Mouse (Mus musculus) forebrain, embryonic 12.5 days (tissue): ENCODE results near the gene Mcrip2. TPM values are rescaled to one million over a fixed set of nuclear protein-coding genes. Genes with fewer than 3 reads are reported as not detected.
"Not testable (repeated sequence)": the region's sequence is repeated elsewhere in the genome, so short reads cannot be mapped to it uniquely, and the experiment has no call there.

Source experiments
- ATAC-seq: fragments of 200-750 bp; cut with Nextera tagmentation; 2 replicates; pipeline ENCODE4 v1.8.0; 2017; ENCODE audit warnings: moderate TSS enrichment; ENCODE audit not compliant: low FRiP score
- H3K27ac ChIP-seq: fragments of 300-500 bp; sonication (generic); 2 replicates; pipeline ENCODE4 v1.5.1; 2016; ENCODE audit warnings: mild to moderate bottlenecking
- H3K27me3 ChIP-seq: fragments of 300-500 bp; sonication (generic); 2 replicates; pipeline ENCODE4 v1.6.1; 2016; ENCODE audit warnings: mild to moderate bottlenecking
- H3K36me3 ChIP-seq: fragments of 300-500 bp; sonication (generic); replicated peaks from 2 replicates; pipeline ENCODE4 v1.6.1; 2016; ENCODE audit warnings: mild to moderate bottlenecking
- H3K4me1 ChIP-seq: fragments of 300-500 bp; sonication (generic); 2 replicates; pipeline ENCODE4 v1.6.1; 2016
- H3K4me2 ChIP-seq: fragments of 300-500 bp; sonication (generic); 2 replicates; pipeline ENCODE4 v1.6.1; 2016; ENCODE audit warnings: mild to moderate bottlenecking, moderate library complexity
- H3K4me3 ChIP-seq: fragments of 300-500 bp; sonication (generic); replicated peaks from 2 replicates; pipeline ENCODE4 v1.5.1; 2016; ENCODE audit warnings: mild to moderate bottlenecking
- H3K9ac ChIP-seq: fragments of 300-500 bp; sonication (generic); 2 replicates; pipeline ENCODE4 v1.6.1; 2016; ENCODE audit warnings: mild to moderate bottlenecking
- H3K9me3 ChIP-seq: fragments of 300-500 bp; sonication (generic); 2 replicates; pipeline ENCODE4 v1.6.1; 2016
- WGBS: fragments of 180-500 bp; shearing (Covaris S2); methylation state at CpG from one replicate; pipeline ENCODE4 v1.1.7; 2016; 5-methylcytosine and 5-hydroxymethylcytosine counted together
- polyA plus RNA-seq: library from polyadenylated mRNA; unstranded; fragments of >200 nt; fragmentation: Nextera tagmentation; extraction: Ambion mirVana; gene quantifications from 2 replicates; pipeline ENCODE4 v1.2.1, GENCODE M21; 2016

Gene Mcrip2
- polyA plus RNA-seq, 1 experiment from 2014 or later, result 9.8 TPM

DNA sequence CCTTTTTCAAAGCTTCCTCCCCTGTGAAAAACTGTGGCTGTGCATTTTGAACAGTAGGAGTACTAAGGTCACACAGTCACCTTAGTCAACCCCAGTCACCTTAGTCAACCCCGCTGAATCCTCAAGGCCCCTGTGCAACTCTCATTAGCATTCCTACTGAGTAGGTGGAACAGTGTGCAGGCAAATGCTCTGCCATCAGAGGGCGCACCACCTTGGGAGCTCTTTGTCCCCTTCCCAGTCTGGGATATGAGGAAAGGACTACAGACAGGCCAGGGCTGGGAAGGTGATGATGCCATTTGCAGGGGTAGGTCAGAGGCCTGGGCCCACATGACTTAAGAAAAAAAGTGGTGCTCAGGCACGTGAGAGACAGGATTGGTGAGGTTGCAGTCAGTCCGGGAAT lies 10.7 kb upstream of the Mcrip2 start:
- Histone ChIP-seq H3K4me2 (no peak overlapping the region), H3K9ac (no peak overlapping the region), H3K4me1 (peaks cover 46% of the 10 kb centered on the region), H3K4me3 (no peak overlapping the region), H3K9me3 (no peaks in the 10 kb centered on the region), H3K27ac (no peak overlapping the region), H3K36me3 (peaks cover 46% of the 10 kb centered on the region), H3K27me3 (no peaks in the 10 kb centered on the region)
- ATAC-seq, result no peak
- 45% methylated on average over 4 of the region's 4 CpGs for WGBS

DNA sequence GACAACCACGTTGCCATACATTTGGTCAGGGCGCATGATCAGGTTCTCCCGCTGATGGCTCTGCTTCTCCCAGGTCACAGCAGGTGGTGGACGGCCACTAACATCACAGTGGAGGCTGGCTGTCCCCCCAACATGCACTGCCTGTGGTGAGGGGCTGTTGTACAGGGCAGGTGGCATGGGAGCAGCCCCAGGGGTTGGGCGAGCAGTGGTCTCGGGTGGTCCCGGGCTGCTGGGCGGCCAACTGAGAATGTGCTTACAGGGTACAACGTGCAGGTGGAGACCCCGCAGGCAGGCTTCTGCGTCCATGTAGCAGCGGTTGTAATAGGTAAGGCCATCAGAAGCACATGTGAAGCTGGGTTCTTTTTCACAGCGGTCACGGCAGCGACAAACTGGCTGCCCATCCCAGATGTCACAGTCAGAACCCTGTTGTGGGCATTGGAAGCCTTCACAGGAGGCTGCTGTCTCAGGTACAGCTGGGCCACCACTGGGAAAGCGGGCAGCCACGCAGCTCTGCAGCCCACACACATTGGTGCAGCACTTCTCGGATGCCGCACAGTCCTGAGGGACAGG lies 10.1 kb upstream of the Mcrip2 start:
- H3K27me3 ChIP-seq, result no peaks in the 10 kb centered on the region
- 87% methylated on average over 19 of the region's 19 CpGs for WGBS
- H3K36me3 ChIP-seq, result peaks cover 40% of the 10 kb centered on the region
- H3K4me1 ChIP-seq, result peaks cover 51% of the 10 kb centered on the region
- no peak for ATAC-seq
- H3K9ac ChIP-seq, result no peak overlapping the region
- H3K4me3 ChIP-seq, result no peak overlapping the region
- no peak overlapping the region for H3K27ac ChIP-seq
- no peak overlapping the region for H3K4me2 ChIP-seq
- H3K9me3 ChIP-seq, result no peaks in the 10 kb centered on the region

DNA sequence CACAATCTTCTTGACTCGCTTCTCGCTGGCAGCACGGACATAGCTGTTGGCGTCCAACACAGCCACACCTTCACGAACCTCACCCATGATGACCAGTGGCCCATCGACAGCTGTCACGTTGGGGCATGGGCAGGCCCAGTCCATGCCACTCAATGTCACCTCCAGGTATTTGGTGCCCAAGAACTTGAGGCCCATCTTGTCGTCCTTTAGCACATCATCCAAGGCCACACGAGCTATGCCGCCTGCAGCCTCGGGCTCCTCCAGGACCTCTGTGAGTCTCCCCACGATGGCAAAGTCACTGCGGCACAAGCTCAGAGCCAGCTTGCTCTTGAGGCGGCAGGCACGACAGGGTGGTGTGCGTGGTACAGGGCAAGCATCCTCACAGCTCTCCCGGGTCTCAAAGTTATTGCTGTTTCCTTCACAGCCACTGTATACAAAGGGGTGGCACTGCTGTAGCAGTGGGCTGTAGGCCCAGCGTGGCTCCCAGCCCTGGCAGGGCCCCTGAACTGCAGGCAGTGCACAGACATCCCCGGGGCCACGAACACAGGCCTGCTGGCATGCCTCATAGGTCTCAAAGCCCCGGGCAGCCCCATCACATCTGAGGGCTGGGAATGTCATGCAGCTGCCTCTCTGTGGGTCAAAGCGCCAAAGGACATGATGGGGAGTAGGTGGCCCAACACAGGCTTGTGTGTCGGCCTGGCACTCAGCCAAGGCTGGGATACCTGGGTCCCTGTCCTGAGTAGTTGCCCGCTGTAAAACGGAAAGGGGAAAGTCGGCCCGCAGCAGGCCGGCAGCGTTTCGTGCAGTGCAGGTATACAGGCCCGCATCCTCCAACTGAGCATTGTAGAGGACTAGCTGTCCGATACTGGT lies 9.4 kb upstream of the Mcrip2 start:
- no peaks in the 10 kb centered on the region for H3K27me3 ChIP-seq
- H3K4me2 ChIP-seq, result no peak overlapping the region
- no peaks in the 10 kb centered on the region for H3K9me3 ChIP-seq
- no peak for ATAC-seq
- H3K36me3 ChIP-seq, result peaks cover 33% of the 10 kb centered on the region
- H3K9ac ChIP-seq, result no peak overlapping the region
- H3K4me3 ChIP-seq, result no peak overlapping the region
- WGBS, result 95% methylated on average over 32 of the region's 32 CpGs
- no peak overlapping the region for H3K27ac ChIP-seq
- peaks cover 52% of the 10 kb centered on the region for H3K4me1 ChIP-seq

DNA sequence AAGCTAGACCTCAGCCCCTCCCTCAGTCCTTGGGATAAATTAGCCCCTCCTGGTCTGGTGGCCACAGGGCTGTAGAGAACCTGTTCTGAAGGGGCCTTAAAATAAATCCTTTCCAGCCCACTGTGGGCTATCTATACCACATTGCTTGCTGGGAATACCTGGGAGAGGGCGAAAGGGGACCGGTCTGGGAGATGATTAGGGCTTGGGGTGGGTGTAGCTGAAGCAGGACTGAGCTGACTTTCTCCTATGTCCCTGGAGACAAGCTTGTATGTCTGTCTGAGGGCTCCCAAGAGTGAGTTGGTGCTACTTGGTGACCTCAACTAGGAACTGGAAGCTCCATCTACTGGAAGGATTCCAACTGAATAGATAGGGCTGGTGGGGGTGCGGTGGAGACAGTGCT lies 8.5 kb upstream of the Mcrip2 start:
- Histone ChIP-seq H3K4me3 (no peak overlapping the region), H3K9ac (no peak overlapping the region), H3K27me3 (no peaks in the 10 kb centered on the region), H3K4me1 (peaks cover 46% of the 10 kb centered on the region), H3K36me3 (peaks cover 23% of the 10 kb centered on the region), H3K9me3 (no peaks in the 10 kb centered on the region), H3K4me2 (peak overlapping the region; percentile 96; the same call in 1 of the 2 replicates), H3K27ac (no peak overlapping the region)
- ATAC-seq, result no peak
- WGBS, result 95% methylated on average over 3 of the region's 3 CpGs

DNA sequence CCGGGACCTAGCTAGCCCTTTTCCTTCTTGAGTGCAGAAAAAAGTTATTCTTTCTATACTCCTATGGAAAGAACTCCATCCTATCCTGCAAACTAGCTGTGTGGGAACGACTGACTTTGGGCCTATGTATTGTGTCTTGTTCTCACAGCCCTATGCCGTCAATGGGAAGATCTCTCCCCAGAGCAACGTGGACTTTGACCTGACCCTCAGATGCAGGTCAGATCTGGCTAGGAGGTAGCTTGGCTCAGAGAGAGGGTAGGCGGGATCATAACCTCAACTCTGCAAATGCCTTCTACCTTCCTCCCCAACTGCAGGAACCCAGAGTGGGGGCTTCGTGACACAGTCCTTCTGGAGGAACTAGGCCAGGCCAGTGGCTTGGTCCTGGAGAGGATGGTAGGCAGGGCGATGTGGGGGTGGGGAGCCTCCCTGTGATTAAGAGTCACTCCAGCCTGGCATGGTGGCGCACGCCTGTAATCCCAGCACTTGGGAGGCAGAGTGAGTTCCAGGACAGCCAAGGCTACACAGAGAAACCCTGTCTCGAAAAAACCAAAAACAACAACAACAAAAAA lies 7.9 kb upstream of the Mcrip2 start:
- Histone ChIP-seq H3K4me1 (peaks cover 42% of the 10 kb centered on the region), H3K36me3 (peaks cover 22% of the 10 kb centered on the region), H3K27me3 (no peaks in the 10 kb centered on the region), H3K9me3 (no peaks in the 10 kb centered on the region), H3K4me3 (peak overlapping the region; percentile 61), H3K27ac (peak overlapping the region; percentile 91; the same call in 1 of the 2 replicates), H3K4me2 (peak overlapping the region; percentile 96), H3K9ac (peak overlapping the region; percentile 75)
- 64% methylated on average over 10 of the region's 10 CpGs for WGBS
- ATAC-seq, result no peak

DNA sequence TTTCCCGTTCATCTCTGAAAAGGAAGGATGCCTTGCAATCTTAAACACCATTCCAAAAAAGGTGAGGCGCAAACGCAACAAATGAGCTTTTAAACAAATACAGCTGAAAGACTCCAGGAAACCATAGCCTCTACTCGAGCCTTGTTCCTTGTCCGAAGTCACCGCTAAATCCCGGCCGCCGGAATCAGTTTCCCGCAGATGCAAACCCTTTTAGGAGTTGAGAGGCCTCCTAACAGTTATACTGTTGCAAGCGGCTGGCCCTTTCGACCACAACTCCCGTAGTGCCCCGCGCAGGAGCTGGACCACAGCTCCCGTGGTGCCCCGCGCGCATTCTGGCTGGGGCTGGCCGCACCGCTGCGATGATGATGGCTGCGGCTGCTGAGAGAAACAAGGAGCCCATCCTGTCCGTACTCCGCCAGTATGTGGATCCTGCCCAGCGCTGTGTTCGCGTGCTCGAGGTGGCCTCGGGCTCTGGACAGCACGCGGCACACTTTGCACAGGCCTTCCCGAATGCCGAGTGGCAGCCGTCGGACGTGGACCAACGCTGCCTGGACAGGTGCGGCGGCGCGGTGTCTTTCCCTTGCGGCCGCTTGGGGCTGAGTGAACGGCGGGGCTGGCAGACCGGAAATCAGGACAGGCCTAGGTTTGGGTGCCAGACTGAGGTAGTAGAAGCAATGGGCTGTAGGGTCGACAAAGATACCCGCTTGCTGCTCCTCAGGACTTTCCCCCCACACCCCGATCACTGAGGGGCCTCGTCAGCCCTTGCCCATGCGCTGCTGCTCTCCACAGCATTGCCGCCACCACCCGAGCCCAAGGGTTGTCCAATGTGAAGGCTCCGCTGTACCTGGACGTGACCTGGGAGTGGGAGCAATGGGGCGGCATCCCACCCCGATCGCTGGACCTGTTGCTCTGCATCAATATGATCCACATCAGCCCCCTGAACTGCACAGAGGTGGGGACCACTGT lies 6.9 kb upstream of the Mcrip2 start:
- peak overlapping the region; percentile 75 for H3K9ac ChIP-seq
- peak; percentile 92 for ATAC-seq
- H3K4me3 ChIP-seq, result peak overlapping the region; percentile 61
- no peaks in the 10 kb centered on the region for H3K27me3 ChIP-seq
- H3K4me2 ChIP-seq, result peak overlapping the region; percentile 96
- H3K27ac ChIP-seq, result peak overlapping the region; percentile 91
- H3K36me3 ChIP-seq, result peaks cover 22% of the 10 kb centered on the region
- no peaks in the 10 kb centered on the region for H3K9me3 ChIP-seq
- WGBS, result 1% methylated on average over 59 of the region's 59 CpGs
- peaks cover 32% of the 10 kb centered on the region for H3K4me1 ChIP-seq

DNA sequence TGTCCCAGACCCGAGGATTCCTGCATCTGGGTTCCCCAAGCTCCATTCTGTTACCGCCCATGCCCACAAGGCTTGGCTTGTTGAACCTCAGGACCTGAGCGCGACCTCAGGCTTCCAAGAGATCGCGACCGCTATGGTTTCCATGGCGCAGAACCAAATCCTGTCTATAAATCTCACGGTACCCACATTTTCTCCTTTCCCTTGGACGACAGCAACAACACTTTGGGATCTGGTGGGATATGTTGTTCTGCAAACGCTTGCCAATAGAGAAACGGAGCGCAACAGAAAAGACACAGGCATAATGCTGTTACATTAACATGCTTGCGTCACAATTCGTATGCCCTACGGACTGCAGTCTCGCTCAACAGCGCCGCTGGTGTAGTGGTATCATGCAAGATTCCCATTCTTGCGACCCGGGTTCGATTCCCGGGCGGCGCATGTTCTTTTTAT lies 6.2 kb upstream of the Mcrip2 start, which contains the start of gene Mettl26:
Mettl26 (plus strand) TSS at position 354 of the 450 bp plus-strand sequence.
- under 1% methylated on average over 25 of the region's 25 CpGs for WGBS
- Histone ChIP-seq H3K4me3 (peak within 1 kb of the TSS; percentile 61), H3K4me2 (peak within 1 kb of the TSS; percentile 96), H3K4me1 (peaks cover 25% of the 10 kb centered on the region), H3K9ac (peak within 1 kb of the TSS; percentile 75), H3K27ac (peak within 1 kb of the TSS; percentile 91), H3K27me3 (no peaks in the 10 kb centered on the region), H3K9me3 (no peaks in the 10 kb centered on the region), H3K36me3 (peaks cover 21% of the 10 kb centered on the region)
- peak; percentile 70 for ATAC-seq

DNA sequence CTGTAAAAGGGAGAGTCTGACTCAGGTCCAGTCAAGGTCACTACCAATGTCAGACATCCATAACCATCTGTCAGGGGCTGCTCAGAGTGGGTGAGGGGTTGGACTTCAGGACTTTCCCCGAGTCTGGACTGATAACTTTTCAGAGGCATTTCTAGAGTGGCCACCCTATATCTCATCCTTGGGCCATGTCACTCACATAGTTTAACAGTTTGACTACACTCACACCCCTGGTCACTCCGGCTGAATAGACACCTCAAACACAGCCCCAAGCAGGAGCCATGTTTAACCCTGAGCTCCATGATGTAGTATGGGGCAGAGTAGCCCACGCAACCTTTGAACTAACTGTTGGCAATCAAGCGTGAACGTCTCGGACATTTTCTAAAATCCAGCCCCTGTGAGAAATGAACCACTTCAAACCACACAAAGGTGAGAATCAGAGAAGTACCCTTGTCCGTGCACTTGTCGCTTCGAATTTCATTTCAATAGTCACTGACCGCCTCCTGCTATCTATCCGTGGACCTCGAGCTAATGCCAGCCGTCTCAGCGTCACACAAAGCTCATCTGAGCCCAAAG lies 5.7 kb upstream of the Mcrip2 start:
- peak; percentile 15; the same call in 1 of the 2 replicates for ATAC-seq
- peak overlapping the region; percentile 96 for H3K4me2 ChIP-seq
- H3K4me3 ChIP-seq, result peak overlapping the region; percentile 61
- WGBS, result 3% methylated on average over 14 of the region's 14 CpGs
- H3K9ac ChIP-seq, result peak overlapping the region; percentile 55
- peak overlapping the region; percentile 91 for H3K27ac ChIP-seq
- H3K27me3 ChIP-seq, result no peaks in the 10 kb centered on the region
- H3K4me1 ChIP-seq, result peaks cover 24% of the 10 kb centered on the region
- H3K9me3 ChIP-seq, result no peaks in the 10 kb centered on the region
- H3K36me3 ChIP-seq, result peaks cover 16% of the 10 kb centered on the region

DNA sequence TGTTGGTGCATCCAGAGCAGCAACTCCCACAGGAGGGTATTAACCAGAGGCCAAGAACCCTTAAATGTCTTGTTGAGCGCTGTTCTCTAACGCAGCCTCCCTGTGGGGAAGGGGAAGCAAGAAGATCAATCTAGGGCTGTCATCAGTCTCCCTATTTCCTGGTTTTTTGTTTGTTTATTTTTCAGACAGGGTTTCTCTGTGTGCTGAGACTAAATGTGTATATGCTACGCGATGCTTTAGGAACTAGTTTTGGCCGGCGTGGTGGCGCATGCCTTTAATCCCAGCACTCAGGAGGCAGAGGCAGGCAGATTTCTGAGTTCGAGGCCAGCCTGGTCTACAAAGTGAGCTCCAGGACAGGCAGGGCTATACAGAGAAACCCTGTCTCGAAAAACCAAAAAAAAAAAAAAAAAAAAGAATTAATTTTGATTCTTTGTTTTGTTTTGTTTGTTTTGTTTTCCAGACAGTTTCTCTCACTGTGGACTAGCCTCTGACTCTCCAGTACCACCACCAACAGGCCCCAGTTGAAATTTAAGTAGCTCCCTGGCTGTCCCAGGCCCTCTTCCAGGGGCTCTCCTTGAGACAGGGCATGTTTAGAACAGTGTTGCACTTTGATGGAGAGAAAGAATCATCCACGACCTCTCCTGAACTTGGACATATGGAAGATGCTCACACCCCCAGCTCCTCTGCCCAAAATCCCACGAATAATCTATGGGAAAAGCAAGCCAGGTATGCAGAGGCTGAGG lies 5.0 kb upstream of the Mcrip2 start:
- no peaks in the 10 kb centered on the region for H3K9me3 ChIP-seq
- H3K4me3 ChIP-seq, result peak overlapping the region; percentile 61; the same call in 1 of the 2 replicates
- 84% methylated on average over 11 of the region's 11 CpGs for WGBS
- no peak for ATAC-seq
- 0 out of 2 replicates have a peak overlapping the region, but pooled peaks have one; percentile 55 for H3K9ac ChIP-seq
- no peaks in the 10 kb centered on the region for H3K27me3 ChIP-seq
- H3K4me1 ChIP-seq, result peaks cover 30% of the 10 kb centered on the region
- no peak overlapping the region for H3K27ac ChIP-seq
- peaks cover 10% of the 10 kb centered on the region for H3K36me3 ChIP-seq
- H3K4me2 ChIP-seq, result peak overlapping the region; percentile 96

DNA sequence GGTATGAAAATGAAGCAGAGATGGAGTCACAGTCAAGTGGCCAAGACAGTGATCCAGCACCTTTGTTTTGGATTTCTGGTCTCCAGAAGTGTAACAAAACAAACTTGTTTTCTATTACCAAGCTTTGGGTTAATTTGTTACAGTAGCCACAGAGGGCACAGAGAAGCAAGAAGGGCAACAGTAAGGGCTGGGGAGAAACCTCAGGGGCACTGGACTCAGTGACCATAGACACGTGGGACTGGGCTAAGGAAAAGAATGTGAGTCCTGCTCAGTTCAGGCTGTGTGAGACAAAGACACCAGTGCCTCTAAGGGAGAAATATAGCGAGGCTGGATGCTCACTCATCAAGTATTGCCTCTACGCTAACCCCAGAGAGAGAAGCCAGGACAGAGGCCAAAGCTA lies 4.1 kb upstream of the Mcrip2 start:
- H3K4me3 ChIP-seq, result no peak overlapping the region
- H3K27me3 ChIP-seq, result no peaks in the 10 kb centered on the region
- no peak overlapping the region for H3K4me2 ChIP-seq
- WGBS, result 76% methylated on average over 3 of the region's 3 CpGs
- H3K4me1 ChIP-seq, result peaks cover 35% of the 10 kb centered on the region
- ATAC-seq, result no peak
- H3K9me3 ChIP-seq, result no peaks in the 10 kb centered on the region
- no peak overlapping the region for H3K27ac ChIP-seq
- H3K9ac ChIP-seq, result no peak overlapping the region
- H3K36me3 ChIP-seq, result peaks cover 1% of the 10 kb centered on the region

DNA sequence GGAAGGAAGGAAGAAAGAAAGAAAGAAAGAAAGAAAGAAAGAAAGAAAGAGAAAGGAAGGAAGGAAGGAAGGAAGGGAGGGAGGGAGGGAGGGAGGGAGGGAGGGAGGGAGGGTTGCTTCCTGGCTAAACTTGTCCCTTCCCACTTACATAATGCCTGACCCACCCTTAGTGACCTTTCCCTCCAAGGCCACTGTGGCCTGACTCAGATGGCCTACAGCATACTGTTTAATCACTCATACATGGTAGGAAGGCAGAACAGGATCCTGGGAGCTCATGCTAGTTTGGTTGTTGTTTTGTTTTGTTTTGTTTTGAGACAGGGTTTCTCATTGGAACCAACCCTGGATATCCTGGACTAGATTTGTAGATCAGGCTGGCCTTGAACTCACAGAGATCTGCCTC lies 3.0 kb upstream of the Mcrip2 start:
- not testable (repeated sequence) for H3K9me3 ChIP-seq, H3K4me3 ChIP-seq, H3K36me3 ChIP-seq, H3K27me3 ChIP-seq, H3K27ac ChIP-seq, ATAC-seq, H3K9ac ChIP-seq, H3K4me2 ChIP-seq
- H3K4me1 ChIP-seq, result peaks cover 33% of the 10 kb centered on the region
